Mouse (Mus musculus) G1E-ER4 (cell line): Measurements from ENCODE around the gene Prss38. TPM values are rescaled to one million over a fixed set of nuclear protein-coding genes. Genes with fewer than 3 reads are reported as not detected.

Experiments used
- GATA1 ChIP-seq: IDR thresholded peaks from one replicate; pipeline ENCODE4 v1.8.0; 2012; ENCODE audit warnings: low read length, inconsistent platforms
- polyA plus RNA-seq: library from polyadenylated mRNA; stranded (reverse); fragments of >175 nt; gene quantifications from 2 replicates; pipeline ENCODE4 v1.2.3, GENCODE M21; 2012

Prss38 gene
- polyA plus RNA-seq, 1 experiment, result not detected

- TF ChIP-seq GATA1, result no peak
Measured at GRCm38 (mm10) chr11:59342956-59343355, 32.5 kb downstream of the Prss38 start.

GRCm38 (mm10) chr11:59338736-59339120, 36.7 kb downstream of the Prss38 start:
- TF ChIP-seq GATA1, result no peak

- TF ChIP-seq GATA1, result no peak
Measured at GRCm38 (mm10) chr11:59337955-59338735, 37.3 kb downstream of the Prss38 start.

GRCm38 (mm10) chr11:59336381-59336780, 39.1 kb downstream of the Prss38 start:
- no peak for TF ChIP-seq GATA1

GRCm38 (mm10) chr11:59335942-59336341, 39.5 kb downstream of the Prss38 start:
- no peak for TF ChIP-seq GATA1

GRCm38 (mm10) chr11:59335150-59335549, 40.3 kb downstream of the Prss38 start:
- no peak for TF ChIP-seq GATA1

GRCm38 (mm10) chr11:59332938-59333337, 42.5 kb downstream of the Prss38 start:
- no peak for TF ChIP-seq GATA1

GRCm38 (mm10) chr11:59331167-59331869, 44.1 kb downstream of the Prss38 start:
- TF ChIP-seq GATA1, result no peak

GRCm38 (mm10) chr11:59330560-59330959, 44.9 kb downstream of the Prss38 start:
- no peak for TF ChIP-seq GATA1

GRCm38 (mm10) chr11:59329616-59330015, 45.8 kb downstream of the Prss38 start:
- no peak for TF ChIP-seq GATA1

- TF ChIP-seq GATA1, result no peak
Measured at GRCm38 (mm10) chr11:59327625-59328024, 47.8 kb downstream of the Prss38 start.

- no peak for TF ChIP-seq GATA1
Measured at GRCm38 (mm10) chr11:59324777-59325176, 50.7 kb downstream of the Prss38 start.

- no peak for TF ChIP-seq GATA1
Measured at GRCm38 (mm10) chr11:59322988-59323387, 52.5 kb downstream of the Prss38 start.

Other genes starting within 250 kb of the Prss38 start
- gene Obscn, start 239.3 kb downstream of the Prss38 start, polyA plus RNA-seq, result 14.0 and 17.6 TPM in 2 replicates
- gene Iba57, start 211.9 kb downstream of the Prss38 start, polyA plus RNA-seq, result 16.3 and 18.7 TPM in 2 replicates
- 0.05 and 0.08 TPM in 2 replicates for gene Gjc2, start 192.4 kb downstream of the Prss38 start, polyA plus RNA-seq
- 53.2 and 59.5 TPM in 2 replicates for gene Guk1, start 183.4 kb downstream of the Prss38 start, polyA plus RNA-seq
- 44.5 and 45.8 TPM in 2 replicates for gene Mrpl55, start 173.2 kb downstream of the Prss38 start, polyA plus RNA-seq
- gene 2310033P09Rik, start 167.3 kb downstream of the Prss38 start, polyA plus RNA-seq, result 48.1 and 49.1 TPM in 2 replicates
- 176 and 180 TPM in 2 replicates for gene Arf1, start 147.4 kb downstream of the Prss38 start, polyA plus RNA-seq
- not detected in 2 replicates for gene Wnt3a, start 84.9 kb downstream of the Prss38 start, polyA plus RNA-seq
- not detected in 2 replicates for gene Wnt9a, start 68.7 kb downstream of the Prss38 start, polyA plus RNA-seq
- 9.9 and 12.4 TPM in 2 replicates for gene Jmjd4, start 74.4 kb upstream of the Prss38 start, polyA plus RNA-seq
- 9.7 and 14.5 TPM in 2 replicates for gene Snap47, start 75.5 kb upstream of the Prss38 start, polyA plus RNA-seq
- gene Zfp867, start 96.8 kb upstream of the Prss38 start, polyA plus RNA-seq, result 0.04 and 0.09 TPM in 2 replicates
- 63.0 and 63.2 TPM in 2 replicates for gene Zkscan17, start 151.1 kb upstream of the Prss38 start, polyA plus RNA-seq
- gene Nlrp3, start 165.9 kb upstream of the Prss38 start, polyA plus RNA-seq, result not detected in 2 replicates
- not detected in 2 replicates for gene Olfr222, start 200.6 kb upstream of the Prss38 start, polyA plus RNA-seq
- not detected in 2 replicates for gene Olfr223, start 217.6 kb upstream of the Prss38 start, polyA plus RNA-seq